Mouse (Mus musculus): ENCODE results near the gene Ccl7. TPM values are rescaled to one million over a fixed set of nuclear protein-coding genes. Genes with fewer than 3 reads are reported as not detected.

The Ccl7 gene
- polyA plus RNA-seq, 1 experiment from 2014 or later, result 0.37 TPM

GRCm38 (mm10) chr11:82073686-82074085 is 28.2 kb downstream of the Ccl7 start:
- 83% methylated on average over 3 of the region's 3 CpGs for WGBS
- no peaks in the 10 kb centered on the region for H3K27me3 ChIP-seq (replicated peaks; ENCODE audit: control insufficient read depth, insufficient read depth, low read length)
- ATAC-seq, result no peak
- no peak overlapping the region for H3K9ac ChIP-seq (replicated peaks; ENCODE audit: low read depth, low read length)
- H3K4me2 ChIP-seq (ENCODE audit: low read length), result no peak overlapping the region
- no peak overlapping the region for H3K4me3 ChIP-seq (replicated peaks; ENCODE audit: low read length)
- no peak overlapping the region for H3K27ac ChIP-seq (ENCODE audit: low read length)
- no peaks in the 10 kb centered on the region for H3K4me1 ChIP-seq (replicated peaks; ENCODE audit: control insufficient read depth, insufficient read depth, low read length)
- no peaks in the 10 kb centered on the region for H3K36me3 ChIP-seq (ENCODE audit: control insufficient read depth, insufficient read depth)
- no peaks in the 10 kb centered on the region for H3K9me3 ChIP-seq (ENCODE audit: control insufficient read depth, low read length)

- H3K4me2 ChIP-seq (ENCODE audit: low read length), result no peak overlapping the region
- no peak overlapping the region for H3K4me3 ChIP-seq (replicated peaks; ENCODE audit: low read length)
- H3K9ac ChIP-seq (replicated peaks; ENCODE audit: low read depth, low read length), result no peak overlapping the region
- H3K36me3 ChIP-seq (ENCODE audit: control insufficient read depth, insufficient read depth), result no peaks in the 10 kb centered on the region
- 77% methylated on average over 3 of the region's 3 CpGs for WGBS
- no peaks in the 10 kb centered on the region for H3K27me3 ChIP-seq (replicated peaks; ENCODE audit: control insufficient read depth, insufficient read depth, low read length)
- no peak for ATAC-seq
- H3K27ac ChIP-seq (ENCODE audit: low read length), result no peak overlapping the region
- no peaks in the 10 kb centered on the region for H3K9me3 ChIP-seq (ENCODE audit: control insufficient read depth, low read length)
- H3K4me1 ChIP-seq (replicated peaks; ENCODE audit: control insufficient read depth, insufficient read depth, low read length), result no peaks in the 10 kb centered on the region
Observed at GRCm38 (mm10) chr11:82077031-82077430, 31.5 kb downstream of the Ccl7 start.

- Histone ChIP-seq H3K27ac (ENCODE audit: low read length) (no peak overlapping the region), H3K9ac (replicated peaks; ENCODE audit: low read depth, low read length) (no peak overlapping the region), H3K4me3 (replicated peaks; ENCODE audit: low read length) (no peak overlapping the region), H3K4me2 (ENCODE audit: low read length) (no peak overlapping the region), H3K9me3 (ENCODE audit: control insufficient read depth, low read length) (no peaks in the 10 kb centered on the region), H3K27me3 (replicated peaks; ENCODE audit: control insufficient read depth, insufficient read depth, low read length) (no peaks in the 10 kb centered on the region), H3K4me1 (replicated peaks; ENCODE audit: control insufficient read depth, insufficient read depth, low read length) (no peaks in the 10 kb centered on the region), H3K36me3 (ENCODE audit: control insufficient read depth, insufficient read depth) (no peaks in the 10 kb centered on the region)
- ATAC-seq, result no peak
Observed at GRCm38 (mm10) chr11:82078136-82078730, 32.7 kb downstream of the Ccl7 start.

GRCm38 (mm10) chr11:82080865-82081264 is 35.4 kb downstream of the Ccl7 start:
- Histone ChIP-seq H3K4me2 (ENCODE audit: low read length) (no peak overlapping the region), H3K27ac (ENCODE audit: low read length) (no peak overlapping the region), H3K9ac (replicated peaks; ENCODE audit: low read depth, low read length) (no peak overlapping the region), H3K9me3 (ENCODE audit: control insufficient read depth, low read length) (no peaks in the 10 kb centered on the region), H3K4me1 (replicated peaks; ENCODE audit: control insufficient read depth, insufficient read depth, low read length) (no peaks in the 10 kb centered on the region), H3K36me3 (ENCODE audit: control insufficient read depth, insufficient read depth) (no peaks in the 10 kb centered on the region), H3K27me3 (replicated peaks; ENCODE audit: control insufficient read depth, insufficient read depth, low read length) (no peaks in the 10 kb centered on the region), H3K4me3 (replicated peaks; ENCODE audit: low read length) (no peak overlapping the region)
- no peak for ATAC-seq
- 89% methylated on average over 3 of the region's 3 CpGs for WGBS

- H3K4me3 ChIP-seq (replicated peaks; ENCODE audit: low read length), result no peak overlapping the region
- no peaks in the 10 kb centered on the region for H3K36me3 ChIP-seq (ENCODE audit: control insufficient read depth, insufficient read depth)
- no peak overlapping the region for H3K9ac ChIP-seq (replicated peaks; ENCODE audit: low read depth, low read length)
- no peak for ATAC-seq
- 82% methylated on average over 3 of the region's 3 CpGs for WGBS
- no peaks in the 10 kb centered on the region for H3K4me1 ChIP-seq (replicated peaks; ENCODE audit: control insufficient read depth, insufficient read depth, low read length)
- no peaks in the 10 kb centered on the region for H3K9me3 ChIP-seq (ENCODE audit: control insufficient read depth, low read length)
- no peaks in the 10 kb centered on the region for H3K27me3 ChIP-seq (replicated peaks; ENCODE audit: control insufficient read depth, insufficient read depth, low read length)
- no peak overlapping the region for H3K27ac ChIP-seq (ENCODE audit: low read length)
- H3K4me2 ChIP-seq (ENCODE audit: low read length), result no peak overlapping the region
Observed at GRCm38 (mm10) chr11:82084360-82084759, 38.8 kb downstream of the Ccl7 start.

Other genes starting within 250 kb of the Ccl7 start
- gene 5530401A14Rik, start 185.0 kb upstream of the Ccl7 start, polyA plus RNA-seq (2015; fragmentation: Nextera tagmentation; extraction: Ambion mirVana), result 0.27 and 0.68 TPM in 2 replicates
- 4.9 and 8.7 TPM in 2 replicates for gene Asic2, start 77.3 kb upstream of the Ccl7 start, polyA plus RNA-seq (2015; fragmentation: Nextera tagmentation; extraction: Ambion mirVana)
- 0.42 and 0.47 TPM in 2 replicates for gene Ccl2, start 10.1 kb upstream of the Ccl7 start, polyA plus RNA-seq (2015; fragmentation: Nextera tagmentation; extraction: Ambion mirVana)
- not detected in 2 replicates for gene Gm17268, start 7.2 kb upstream of the Ccl7 start, polyA plus RNA-seq (2015; fragmentation: Nextera tagmentation; extraction: Ambion mirVana)
- not detected in 2 replicates for gene Ccl11, start 12.1 kb downstream of the Ccl7 start, polyA plus RNA-seq (2015; fragmentation: Nextera tagmentation; extraction: Ambion mirVana)
- gene Ccl12, start 56.1 kb downstream of the Ccl7 start, polyA plus RNA-seq (2015; fragmentation: Nextera tagmentation; extraction: Ambion mirVana), result 0.86 TPM in 1 of 2 replicates, not detected in the other
- gene Ccl8, start 69.5 kb downstream of the Ccl7 start, polyA plus RNA-seq (2015; fragmentation: Nextera tagmentation; extraction: Ambion mirVana), result not detected in 2 replicates